19 mouse cellular contexts compared by ENCODE assay signal in genomic region chr8:90267698-90268256, GRCm38 (mm10).
A peak's percentile ranks its signal among the peaks of the same experiment; 100 is the strongest.
DNase-seq lines count a peak whose midpoint lies in the region; ATAC-seq and TF ChIP-seq lines count a peak whose summit lies in the region.
"Had no signal": no experiment of that assay in that cellular context is flagged by ENCODE, and none has a peak within 500 bp of the region (broad histone marks: within the 10 kb centered on the region; RNA-seq: fewer than 3 reads in every experiment).

No protein-coding gene starts in this region.

- H3K9me3 ChIP-seq in heart, embryonic 10.5 days, result no peaks in the 10 kb centered on the region
- no peaks in the 10 kb centered on the region for H3K9me3 ChIP-seq in midbrain, embryonic 15.5 days
- H3K9me3 ChIP-seq: embryonic facial prominence, embryonic 15.5 days; heart, embryonic 13.5 days had no signal

- peak; percentile 53; the same call in 1 of the 2 replicates for ATAC-seq in midbrain, embryonic 15.5 days (replicated peaks)
- ATAC-seq: liver, embryonic 12.5 days; lung, postnatal 0 days had no signal

- no peak overlapping the region for H3K4me3 ChIP-seq in heart, embryonic 10.5 days
- H3K4me3 ChIP-seq in midbrain, embryonic 15.5 days, result no peak overlapping the region
- no peak overlapping the region for H3K4me3 ChIP-seq in gastrocnemius, adult 2 months
- H3K4me3 ChIP-seq: embryonic facial prominence, embryonic 15.5 days; heart, embryonic 13.5 days; liver, embryonic 12.5 days had no signal

- H3K36me3 ChIP-seq in heart, embryonic 10.5 days, result no peaks in the 10 kb centered on the region
- no peaks in the 10 kb centered on the region for H3K36me3 ChIP-seq in midbrain, embryonic 15.5 days (replicated peaks)
- H3K36me3 ChIP-seq: embryonic facial prominence, embryonic 15.5 days; liver, embryonic 12.5 days had no signal

- no peaks in the 10 kb centered on the region for H3K4me1 ChIP-seq in heart, embryonic 10.5 days
- H3K4me1 ChIP-seq in midbrain, embryonic 15.5 days, result peaks cover 48% of the 10 kb centered on the region
- H3K4me1 ChIP-seq: embryonic facial prominence, embryonic 15.5 days; heart, embryonic 13.5 days; liver, embryonic 12.5 days had no signal

- no peak overlapping the region for H3K27ac ChIP-seq in heart, embryonic 10.5 days
- peak overlapping the region; percentile 77 for H3K27ac ChIP-seq in midbrain, embryonic 15.5 days
- H3K27ac ChIP-seq in gastrocnemius, adult 2 months, result no peak overlapping the region
- H3K27ac ChIP-seq: embryonic facial prominence, embryonic 15.5 days; heart, embryonic 13.5 days; liver, embryonic 12.5 days had no signal

- H3K27me3 ChIP-seq in heart, embryonic 10.5 days (ENCODE audit: insufficient read depth, poor library complexity, severe bottlenecking), result no peaks in the 10 kb centered on the region
- no peaks in the 10 kb centered on the region for H3K27me3 ChIP-seq in midbrain, embryonic 15.5 days (replicated peaks)
- H3K27me3 ChIP-seq: embryonic facial prominence, embryonic 15.5 days; heart, embryonic 13.5 days; liver, embryonic 12.5 days had no signal

- H3K4me2 ChIP-seq in midbrain, embryonic 15.5 days, result 0 out of 2 replicates have a peak overlapping the region, but pooled peaks have one; percentile 1
- H3K4me2 ChIP-seq: embryonic facial prominence, embryonic 15.5 days; heart, embryonic 13.5 days; liver, embryonic 12.5 days had no signal

- WGBS in heart, embryonic 10.5 days, result 74% methylated on average over 12 of the region's 12 CpGs
- 21% methylated on average over 12 of the region's 12 CpGs for WGBS in midbrain, embryonic 15.5 days

- TF ChIP-seq CTCF in gastrocnemius, adult 2 months (IDR thresholded peaks at IDR 0.05), result no peak

- no peak overlapping the region for H3K9ac ChIP-seq in midbrain, embryonic 15.5 days
- H3K9ac ChIP-seq: embryonic facial prominence, embryonic 15.5 days; heart, embryonic 13.5 days; liver, embryonic 12.5 days had no signal

- peak; percentile 48 for DNase-seq in heart, adult 11 months
- no peak for DNase-seq in heart, embryonic 10.5 days (ENCODE audit: low spot score)
- peak; percentile 48 for DNase-seq in retina, postnatal 1 day
- DNase-seq in retina, embryonic 14.5 days (ENCODE audit: low spot score), result no peak
- DNase-seq in cerebellum, postnatal 25 days, result no peak
- DNase-seq in gastrocnemius, adult 2 months, result no peak
- DNase-seq: adrenal gland, postnatal 36 days; B cell, adult 2 months; cerebellum, adult 18-20 months; cerebellum, postnatal 36 days; kidney, adult 9 months; kidney, postnatal 36 days; layer of hippocampus, adult 9-11 months; right cerebral cortex, postnatal 4 days had no signal

- intact Hi-C loops in gastrocnemius, adult 2 months (cut with DNase I), result no loop called here

Comparison
In these comparisons a context has a peak if more than half of its experiments do, and no peak if none do; other contexts are left out.
1. DNase-seq: peak in heart, adult 11 months (single experiment) and retina, postnatal 1 day (single experiment); none in heart, embryonic 10.5 days (single experiment), retina, embryonic 14.5 days (single experiment), cerebellum, postnatal 25 days (0 of 2) and gastrocnemius, adult 2 months (single experiment).